Mouse (Mus musculus) forebrain, embryonic 14.5 days (tissue): ENCODE results near the gene Gm11437. TPM values are rescaled to one million over a fixed set of nuclear protein-coding genes. Genes with fewer than 3 reads are reported as not detected.

Source experiments
- ATAC-seq: fragments of 200-750 bp; cut with Nextera tagmentation; 2 replicates; pipeline ENCODE4 v1.8.0; 2017; ENCODE audit warnings: mild to moderate bottlenecking, moderate library complexity
- DNase-seq: peaks from one replicate; pipeline ENCODE4 v3.0.0-alpha.2; 2015; ENCODE audit warnings: low spot score
- H3K27ac ChIP-seq: fragments of 300-500 bp; sonication (generic); 2 replicates; pipeline ENCODE4 v1.5.1; 2014; ENCODE audit warnings: low read depth, mild to moderate bottlenecking, control low read depth, low read length, moderate library complexity
- H3K27me3 ChIP-seq: fragments of 300-500 bp; sonication (generic); replicated peaks from 2 replicates; pipeline ENCODE4 v1.6.1; 2014; ENCODE audit warnings: low read length, control low read depth, mixed read lengths; ENCODE audit not compliant: control insufficient read depth, insufficient read depth
- H3K36me3 ChIP-seq: fragments of 300-500 bp; sonication (generic); 2 replicates; pipeline ENCODE4 v1.6.1; 2014; ENCODE audit warnings: low read length, control low read depth; ENCODE audit not compliant: control insufficient read depth, insufficient read depth
- H3K4me1 ChIP-seq: fragments of 300-500 bp; sonication (generic); 2 replicates; pipeline ENCODE4 v1.6.1; 2014; ENCODE audit warnings: antibody characterized with exemption, low read length, control low read depth; ENCODE audit not compliant: control insufficient read depth, insufficient read depth
- H3K4me2 ChIP-seq: fragments of 300-500 bp; sonication (generic); 2 replicates; pipeline ENCODE4 v1.6.1; 2014; ENCODE audit warnings: mild to moderate bottlenecking, control low read depth, low read length
- H3K4me3 ChIP-seq: fragments of 300-500 bp; sonication (generic); 2 replicates; pipeline ENCODE4 v1.5.1; 2014; ENCODE audit warnings: low read depth, low read length, control low read depth
- H3K9ac ChIP-seq: fragments of 300-500 bp; sonication (generic); 2 replicates; pipeline ENCODE4 v1.6.1; 2014; ENCODE audit warnings: mild to moderate bottlenecking, low read length, control low read depth, moderate library complexity
- H3K9me3 ChIP-seq: fragments of 300-500 bp; sonication (generic); replicated peaks from 2 replicates; pipeline ENCODE4 v1.6.1; 2016; ENCODE audit warnings: low read length, control low read depth, mixed read lengths; ENCODE audit not compliant: control insufficient read depth
- WGBS: fragments of 180-500 bp; shearing (Covaris S2); extraction: QIAGEN DNeasy Blood & Tissue Kit; methylation state at CpG from one replicate; pipeline ENCODE4 v1.1.7; 2014; 5-methylcytosine and 5-hydroxymethylcytosine counted together
- polyA plus RNA-seq: library from polyadenylated mRNA; unstranded; fragments of >200 nt; fragmentation: Nextera tagmentation; extraction: Ambion mirVana; gene quantifications from 2 replicates; pipeline ENCODE4 v1.2.1, GENCODE M21; 2014

The Gm11437 gene
- polyA plus RNA-seq = not detected in 2 replicates

DNA sequence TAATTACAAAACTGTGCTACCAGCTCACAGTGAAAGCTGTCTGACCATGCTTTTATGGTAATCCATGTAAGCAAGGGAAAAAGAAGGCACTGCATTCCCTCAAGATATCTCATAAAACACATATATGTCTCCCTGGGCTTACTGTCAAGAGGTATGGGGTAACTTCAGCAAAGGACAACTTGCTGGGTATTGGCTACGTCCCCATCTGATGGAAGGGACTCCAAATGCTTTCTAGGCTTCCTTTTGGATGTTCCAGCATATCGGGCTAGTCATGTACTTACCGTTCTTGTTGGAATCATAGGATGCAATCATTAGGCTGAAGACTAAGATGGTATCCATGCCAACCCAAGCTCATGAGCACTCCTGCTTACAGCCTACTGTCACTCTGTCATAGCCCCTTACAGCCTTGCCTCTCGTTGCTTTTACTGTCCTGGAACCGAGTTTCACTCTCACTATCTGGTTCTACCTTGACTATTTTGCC is at the start of gene Gm11437:
Gene Gm11437, minus strand, starts transcription at position 431 of the 481 bp plus-strand sequence.
- no peak within 1 kb of the TSS for H3K4me2 ChIP-seq
- no peak for ATAC-seq
- no peaks in the 10 kb centered on the region for H3K4me1 ChIP-seq
- H3K27me3 ChIP-seq = no peaks in the 10 kb centered on the region
- no peak within 1 kb of the TSS for H3K27ac ChIP-seq
- H3K36me3 ChIP-seq = no peaks in the 10 kb centered on the region
- H3K9ac ChIP-seq = no peak within 1 kb of the TSS
- H3K4me3 ChIP-seq = no peak within 1 kb of the TSS
- H3K9me3 ChIP-seq = no peaks in the 10 kb centered on the region
- no peak for DNase-seq
- 81% methylated on average over 5 of the region's 5 CpGs for WGBS

- no peaks in the 10 kb centered on the region for H3K4me1 ChIP-seq
- peaks cover 2% of the 10 kb centered on the region; the same call in 1 of the 2 replicates for H3K36me3 ChIP-seq
- H3K4me2 ChIP-seq = no peak overlapping the region
- H3K27ac ChIP-seq = no peak overlapping the region
- DNase-seq = no peak
- ATAC-seq = no peak
- H3K4me3 ChIP-seq = no peak overlapping the region
- H3K9me3 ChIP-seq = no peaks in the 10 kb centered on the region
- no peaks in the 10 kb centered on the region for H3K27me3 ChIP-seq
- 95% methylated on average over 6 of the region's 6 CpGs for WGBS
- no peak overlapping the region for H3K9ac ChIP-seq
These were observed 43.6 kb upstream of the Gm11437 start for GRCm38 (mm10) chr11:84210876-84211275.

GRCm38 (mm10) chr11:84205776-84206175 is 38.5 kb upstream of the Gm11437 start:
- no peaks in the 10 kb centered on the region for H3K27me3 ChIP-seq
- ATAC-seq (no peak), DNase-seq (no peak)
- H3K4me2 ChIP-seq = no peak overlapping the region
- H3K4me1 ChIP-seq = no peaks in the 10 kb centered on the region
- H3K9me3 ChIP-seq = no peaks in the 10 kb centered on the region
- no peak overlapping the region for H3K4me3 ChIP-seq
- no peak overlapping the region for H3K9ac ChIP-seq
- H3K27ac ChIP-seq = no peak overlapping the region
- 12% methylated on average over 4 of the region's 4 CpGs for WGBS
- 0 out of 2 replicates have a peak, but pooled peaks cover 3% of the 10 kb centered on the region for H3K36me3 ChIP-seq

DNA sequence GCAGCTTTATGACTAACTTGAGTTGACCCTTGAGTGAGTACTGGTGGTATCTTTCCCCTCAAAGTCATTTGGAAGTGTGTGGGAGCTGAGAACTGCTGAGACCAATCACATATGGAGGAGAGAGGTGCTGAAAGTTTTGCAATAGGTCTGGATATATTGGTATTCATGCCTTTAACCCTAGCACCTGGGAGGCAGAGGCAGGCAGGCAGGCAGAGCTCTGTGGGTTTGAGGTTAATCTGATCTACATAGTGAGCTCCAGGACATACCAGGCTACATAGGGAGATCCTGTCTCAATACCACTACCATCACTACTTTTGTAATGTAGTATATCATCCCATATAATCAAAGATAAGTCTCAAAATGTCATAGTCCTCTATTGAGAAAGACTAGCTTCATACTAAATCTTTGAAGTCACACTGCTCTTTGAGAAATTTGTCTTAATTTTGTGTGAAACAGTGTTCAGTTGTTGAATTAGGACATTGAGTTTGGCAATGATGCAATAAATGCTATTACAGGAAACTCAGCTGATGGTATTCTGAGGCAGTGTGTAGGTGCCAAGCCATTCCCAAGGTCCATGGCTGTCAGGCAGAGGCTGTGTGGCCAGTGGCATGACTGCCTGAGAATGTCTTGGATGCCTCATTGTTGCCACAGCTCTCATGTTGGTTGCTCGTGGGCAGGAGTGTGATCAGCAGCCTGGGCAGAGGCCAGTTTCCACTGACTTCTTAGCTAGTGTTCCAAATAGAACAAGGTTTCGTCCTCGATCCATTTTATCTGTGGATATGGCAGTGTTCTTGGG is 30.5 kb upstream of the Gm11437 start:
- H3K4me3 ChIP-seq = no peak overlapping the region
- WGBS = 95% methylated on average over 3 of the region's 3 CpGs
- no peak for DNase-seq
- no peaks in the 10 kb centered on the region for H3K4me1 ChIP-seq
- H3K36me3 ChIP-seq = no peaks in the 10 kb centered on the region
- H3K9me3 ChIP-seq = no peaks in the 10 kb centered on the region
- no peak overlapping the region for H3K27ac ChIP-seq
- H3K4me2 ChIP-seq = no peak overlapping the region
- no peaks in the 10 kb centered on the region for H3K27me3 ChIP-seq
- ATAC-seq = no peak
- no peak overlapping the region for H3K9ac ChIP-seq

GRCm38 (mm10) chr11:84194751-84195150 is 27.5 kb upstream of the Gm11437 start:
- WGBS = 90% methylated on average over 3 of the region's 3 CpGs
- Histone ChIP-seq H3K9ac (no peak overlapping the region), H3K36me3 (no peaks in the 10 kb centered on the region), H3K27me3 (no peaks in the 10 kb centered on the region), H3K9me3 (no peaks in the 10 kb centered on the region), H3K4me3 (no peak overlapping the region), H3K4me1 (no peaks in the 10 kb centered on the region), H3K4me2 (no peak overlapping the region), H3K27ac (no peak overlapping the region)
- no peak for ATAC-seq
- no peak for DNase-seq

GRCm38 (mm10) chr11:84193249-84193648 is 26.0 kb upstream of the Gm11437 start:
- no peaks in the 10 kb centered on the region for H3K4me1 ChIP-seq
- ATAC-seq = no peak
- no peak overlapping the region for H3K4me2 ChIP-seq
- no peaks in the 10 kb centered on the region for H3K9me3 ChIP-seq
- H3K36me3 ChIP-seq = no peaks in the 10 kb centered on the region
- H3K27me3 ChIP-seq = no peaks in the 10 kb centered on the region
- no peak overlapping the region for H3K9ac ChIP-seq
- H3K4me3 ChIP-seq = no peak overlapping the region
- no peak overlapping the region for H3K27ac ChIP-seq
- 65% methylated on average over 10 of the region's 10 CpGs for WGBS
- DNase-seq = no peak

- DNase-seq (no peak), ATAC-seq (no peak)
- Histone ChIP-seq H3K4me3 (no peak overlapping the region), H3K27ac (no peak overlapping the region), H3K9ac (no peak overlapping the region), H3K4me1 (no peaks in the 10 kb centered on the region), H3K4me2 (no peak overlapping the region), H3K36me3 (no peaks in the 10 kb centered on the region), H3K9me3 (no peaks in the 10 kb centered on the region), H3K27me3 (no peaks in the 10 kb centered on the region)
- WGBS = 93% methylated on average over 8 of the region's 8 CpGs
These were observed 23.4 kb upstream of the Gm11437 start for GRCm38 (mm10) chr11:84190581-84191233.

DNA sequence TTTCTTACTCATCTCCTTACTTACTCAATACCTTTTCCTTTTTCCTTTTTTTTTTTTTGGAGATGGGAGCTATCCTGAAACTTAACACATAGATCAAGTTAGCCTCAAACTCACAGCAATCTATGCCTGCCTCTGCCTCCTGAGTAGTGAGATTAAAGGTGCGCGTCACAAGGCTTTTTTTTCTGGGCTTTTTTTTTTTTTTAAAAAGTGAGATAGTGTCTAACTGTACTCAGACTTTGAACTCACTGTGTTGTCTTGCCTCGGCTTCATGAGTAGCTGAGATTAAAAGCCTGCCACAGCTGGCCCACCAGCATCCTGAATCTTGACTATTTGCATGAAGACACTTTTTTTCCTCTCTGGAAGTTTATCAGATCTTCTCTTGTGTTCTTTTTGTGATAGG is 21.3 kb upstream of the Gm11437 start:
- no peak overlapping the region for H3K4me2 ChIP-seq
- no peak for ATAC-seq
- no peaks in the 10 kb centered on the region for H3K36me3 ChIP-seq
- no peak overlapping the region for H3K27ac ChIP-seq
- H3K9me3 ChIP-seq = no peaks in the 10 kb centered on the region
- no peak for DNase-seq
- no peak overlapping the region for H3K9ac ChIP-seq
- H3K27me3 ChIP-seq = no peaks in the 10 kb centered on the region
- H3K4me1 ChIP-seq = no peaks in the 10 kb centered on the region
- no peak overlapping the region for H3K4me3 ChIP-seq
- 93% methylated on average over 3 of the region's 3 CpGs for WGBS

GRCm38 (mm10) chr11:84181286-84181685 is 14.0 kb upstream of the Gm11437 start:
- H3K4me2 ChIP-seq = peak overlapping the region; percentile 82
- H3K4me1 ChIP-seq = peaks cover 14% of the 10 kb centered on the region
- no peaks in the 10 kb centered on the region for H3K36me3 ChIP-seq
- ATAC-seq (no peak), DNase-seq (no peak)
- no peak overlapping the region for H3K27ac ChIP-seq
- no peaks in the 10 kb centered on the region for H3K27me3 ChIP-seq
- H3K9ac ChIP-seq = peak overlapping the region; percentile 82; the same call in 1 of the 2 replicates
- no peaks in the 10 kb centered on the region for H3K9me3 ChIP-seq
- 64% methylated on average over 2 of the region's 2 CpGs for WGBS
- H3K4me3 ChIP-seq = peak overlapping the region; percentile 67; the same call in 1 of the 2 replicates
